Mouse (Mus musculus) embryonic facial prominence, embryonic 11.5 days (tissue): ENCODE data around the gene Prpsap1. TPM values are rescaled to one million over a fixed set of nuclear protein-coding genes. Genes with fewer than 3 reads are reported as not detected.

Source experiments
- polyA plus RNA-seq: library from polyadenylated mRNA; unstranded; fragments of >200 nt; fragmentation: Nextera tagmentation; extraction: Ambion mirVana; gene quantifications from 2 replicates; pipeline ENCODE4 v1.2.1, GENCODE M21; 2014

The Prpsap1 gene
- polyA plus RNA-seq, 1 experiment from 2014 or later, result 171 TPM

Other genes starting within 250 kb of the Prpsap1 start
- 78.7 and 80.5 TPM in 2 replicates for gene Srp68, start 220.0 kb downstream of the Prpsap1 start, polyA plus RNA-seq
- gene Galr2, start 213.3 kb downstream of the Prpsap1 start, polyA plus RNA-seq, result 0.11 and 0.52 TPM in 2 replicates
- 64.1 and 64.2 TPM in 2 replicates for gene Exoc7, start 187.0 kb downstream of the Prpsap1 start, polyA plus RNA-seq
- gene Foxj1, start 158.8 kb downstream of the Prpsap1 start, polyA plus RNA-seq, result 0.43 and 0.79 TPM in 2 replicates
- 15.8 and 15.9 TPM in 2 replicates for gene Rnf157, start 81.2 kb downstream of the Prpsap1 start, polyA plus RNA-seq
- 63.6 and 68.4 TPM in 2 replicates for gene Ubald2, start 60.1 kb downstream of the Prpsap1 start, polyA plus RNA-seq
- 0.31 TPM in 1 of 2 replicates, not detected in the other for gene Qrich2, start 28.0 kb downstream of the Prpsap1 start, polyA plus RNA-seq
- gene Sphk1, start 36.7 kb upstream of the Prpsap1 start, polyA plus RNA-seq, result 5.0 and 7.2 TPM in 2 replicates
- gene Ube2o, start 87.2 kb upstream of the Prpsap1 start, polyA plus RNA-seq, result 17.2 and 17.4 TPM in 2 replicates
- gene Aanat, start 92.2 kb upstream of the Prpsap1 start, polyA plus RNA-seq, result not detected in 2 replicates
- 2.8 and 3.1 TPM in 2 replicates for gene Rhbdf2, start 132.8 kb upstream of the Prpsap1 start, polyA plus RNA-seq
- 0.43 and 0.77 TPM in 2 replicates for gene Prcd, start 159.3 kb upstream of the Prpsap1 start, polyA plus RNA-seq
- gene Cygb, start 160.1 kb upstream of the Prpsap1 start, polyA plus RNA-seq, result 3.5 and 3.8 TPM in 2 replicates